Mouse (Mus musculus): Measurements from ENCODE around the gene Fam166b.

Fam166b gene

GRCm38 (mm10) chr4:43443511-43443910 lies 14.6 kb upstream of the Fam166b start:
- POLR2A ChIA-PET, result interaction anchor here in 3 of 4 experiments (0.6 to 1.4 kb wide), 21 partner anchors 8 to 443 kb away, joined by 3 to 9 read pairs (median 4); partner anchors contain the start of genes Ccdc107 (in 3 of the 3), Arhgef39 (in 1 of the 3), Cd72 (in 1 of the 3) and Creb3 (in 1 of the 3)
- CTCF ChIA-PET, result interaction anchor here (0.5 to 1.3 kb wide), 9 partner anchors 10 to 378 kb away, joined by 3 to 8 read pairs (median 4); no protein-coding TSS in a partner anchor

GRCm38 (mm10) chr4:43442456-43443361 lies 13.8 kb upstream of the Fam166b start:
- POLR2A ChIA-PET, result interaction anchor here in 2 of 4 experiments (1.0 to 1.4 kb wide), 4 partner anchors 9 to 86 kb away, joined by 3 to 7 read pairs (median 6); partner anchors contain the start of gene Ccdc107 (in 1 of the 2)

GRCm38 (mm10) chr4:43442044-43442443 lies 13.1 kb upstream of the Fam166b start:
- ChIA-PET POLR2A (interaction anchor here in 2 of 4 experiments (1.6 kb wide), 3 partner anchors 10 to 120 kb away, joined by 4 to 6 read pairs (median 5); partner anchors contain the start of genes Creb3 (in 1 of the 2) and Tln1 (in 1 of the 2)), CTCF (interaction anchor here (1.0 to 1.8 kb wide), 6 partner anchors 10 to 88 kb away, joined by 3 to 14 read pairs (median 5); no protein-coding TSS in a partner anchor)

More at GRCm38 (mm10) chr4:43442456-43443361, 13.8 kb upstream of the Fam166b start:
- CTCF ChIA-PET, result interaction anchor here in 2 of 4 experiments (1.0 to 1.3 kb wide), 2 partner anchors 36 to 37 kb away, joined by 5 to 6 read pairs; no protein-coding TSS in a partner anchor

GRCm38 (mm10) chr4:43441639-43442038 lies 12.7 kb upstream of the Fam166b start, which contains the start of gene Tesk1:
Gene Tesk1, plus strand, starts transcription at chr4:43441939.
- CTCF ChIA-PET, result interaction anchor here (0.6 to 1.8 kb wide), 14 partner anchors 10 to 1533 kb away, joined by 3 to 14 read pairs (median 4); partner anchors contain the start of genes Arhgef39 (in 1 of the 4) and Tpm2 (in 1 of the 4)
- POLR2A ChIA-PET, result interaction anchor here in 3 of 4 experiments (0.8 to 1.8 kb wide), 19 partner anchors 9 to 395 kb away, joined by 3 to 10 read pairs (median 4); partner anchors contain the start of genes Arhgef39 (in 2 of the 3), Ccdc107 (in 2 of the 3), Creb3 (in 1 of the 3) and Fam166b (in 1 of the 3)

- POLR2A ChIA-PET, result interaction anchor here in 3 of 4 experiments (0.6 to 2.0 kb wide), 10 partner anchors 8 to 1429 kb away, joined by 3 to 10 read pairs (median 4); partner anchors contain the start of genes Creb3 (in 1 of the 3), Tesk1 (in 1 of the 3) and Tln1 (in 1 of the 3)
- CTCF ChIA-PET, result interaction anchor here (0.6 to 3.2 kb wide), 19 partner anchors 15 to 1419 kb away, joined by 3 to 23 read pairs (median 4); partner anchors contain the start of gene Sit1 (in 2 of the 4)
These were observed 3.9 kb upstream of the Fam166b start for GRCm38 (mm10) chr4:43432832-43433231.

- ChIA-PET POLR2A (interaction anchor here in 3 of 4 experiments (0.6 to 2.0 kb wide), 12 partner anchors 9 to 431 kb away, joined by 3 to 10 read pairs (median 4); partner anchors contain the start of genes Arhgef39 (in 1 of the 3), Tesk1 (in 1 of the 3) and Vcp (in 1 of the 3)), CTCF (interaction anchor here (0.5 to 3.2 kb wide), 78 partner anchors 8 to 1967 kb away, joined by 3 to 23 read pairs (median 4); partner anchors contain the start of genes Ccdc107 (in 3 of the 4), Creb3 (in 3 of the 4), Tln1 (in 3 of the 4) and Sit1 (in 2 of the 4))
These were observed 2.8 kb upstream of the Fam166b start for GRCm38 (mm10) chr4:43431690-43432089.

- POLR2A ChIA-PET, result interaction anchor here in 3 of 4 experiments (0.6 to 2.0 kb wide), 13 partner anchors 11 to 369 kb away, joined by 3 to 4 read pairs (median 3); partner anchors contain the start of genes Arhgef39 (in 1 of the 3), Atp8b5 (in 1 of the 3) and Unc13b (in 1 of the 3)
- CTCF ChIA-PET, result interaction anchor here (0.5 to 1.7 kb wide), 12 partner anchors 49 to 388 kb away, joined by 3 to 8 read pairs (median 4); partner anchors contain the start of gene Tln1 (in 1 of the 4)
These were observed 613 bp downstream of the Fam166b start for GRCm38 (mm10) chr4:43428180-43428861.

- POLR2A ChIA-PET, result interaction anchor here in 3 of 4 experiments (0.6 to 1.7 kb wide), 8 partner anchors 12 to 369 kb away, joined by 3 read pairs; partner anchors contain the start of genes Arhgef39 (in 1 of the 3) and Unc13b (in 1 of the 3)
- CTCF ChIA-PET, result interaction anchor here in 3 of 4 experiments (0.5 to 1.7 kb wide), 7 partner anchors 49 to 388 kb away, joined by 3 to 8 read pairs (median 3); partner anchors contain the start of gene Tln1 (in 1 of the 3)
These were observed 1.3 kb downstream of the Fam166b start for GRCm38 (mm10) chr4:43427501-43428179.

- ChIA-PET POLR2A (interaction anchor here in 1 of 4 experiments (1.6 kb wide), 1 partner anchor 73 kb away, joined by 3 read pairs; the partner anchor contains the start of gene Arhgef39), CTCF (no interaction called here)
These were observed 2.4 kb downstream of the Fam166b start for GRCm38 (mm10) chr4:43426487-43426886.

- CTCF ChIA-PET, result interaction anchor here in 1 of 4 experiments (0.9 kb wide), 1 partner anchor 105 kb away, joined by 4 read pairs; no protein-coding TSS in a partner anchor
- POLR2A ChIA-PET, result interaction anchor here in 3 of 4 experiments (0.6 to 1.6 kb wide), 3 partner anchors 20 to 430 kb away, joined by 3 to 4 read pairs (median 3); no protein-coding TSS in a partner anchor
These were observed 3.1 kb downstream of the Fam166b start for GRCm38 (mm10) chr4:43425648-43426380.

- CTCF ChIA-PET, result interaction anchor here in 1 of 4 experiments (0.9 kb wide), 1 partner anchor 105 kb away, joined by 4 read pairs; no protein-coding TSS in a partner anchor
- POLR2A ChIA-PET, result interaction anchor here in 3 of 4 experiments (0.6 to 1.6 kb wide), 3 partner anchors 20 to 430 kb away, joined by 3 to 4 read pairs (median 3); no protein-coding TSS in a partner anchor
These were observed 3.7 kb downstream of the Fam166b start for GRCm38 (mm10) chr4:43425197-43425596.

- ChIA-PET CTCF (interaction anchor here in 1 of 4 experiments (1.1 to 1.7 kb wide), 3 partner anchors 8 to 376 kb away, joined by 3 to 5 read pairs (median 4); no protein-coding TSS in a partner anchor), POLR2A (interaction anchor here in 2 of 4 experiments (0.6 to 1.0 kb wide), 5 partner anchors 16 to 94 kb away, joined by 3 read pairs; no protein-coding TSS in a partner anchor)
These were observed 4.9 kb downstream of the Fam166b start for GRCm38 (mm10) chr4:43424072-43424471.

- ChIA-PET CTCF (interaction anchor here in 2 of 4 experiments (0.7 to 1.7 kb wide), 4 partner anchors 8 to 376 kb away, joined by 3 to 5 read pairs (median 4); no protein-coding TSS in a partner anchor), POLR2A (interaction anchor here in 3 of 4 experiments (0.6 to 3.0 kb wide), 8 partner anchors 15 to 139 kb away, joined by 3 to 16 read pairs (median 3); partner anchors contain the start of genes Creb3 (in 1 of the 3) and Tln1 (in 1 of the 3))
These were observed 5.5 kb downstream of the Fam166b start for GRCm38 (mm10) chr4:43423267-43423934.

GRCm38 (mm10) chr4:43421632-43422240 lies 7.2 kb downstream of the Fam166b start:
- CTCF ChIA-PET, result interaction anchor here (0.6 to 2.4 kb wide), 14 partner anchors 10 to 456 kb away, joined by 3 to 11 read pairs (median 4); partner anchors contain the start of genes Arhgef39 (in 1 of the 4) and Atp8b5 (in 1 of the 4)
- POLR2A ChIA-PET, result interaction anchor here in 3 of 4 experiments (0.6 to 3.0 kb wide), 9 partner anchors 10 to 68 kb away, joined by 3 to 16 read pairs (median 4); no protein-coding TSS in a partner anchor

Measured in embryonic stem cell, embryonic (primary cell).